Mouse (Mus musculus) cerebellum, adult 2 months (tissue): ENCODE data around the gene Lst1.

ENCODE experiments used
- CTCF ChIP-seq: fragments of 200-500 bp; IDR thresholded peaks from 2 replicates; pipeline ENCODE4 v1.5.1; 2011; ENCODE audit warnings: low read depth, mild to moderate bottlenecking, control low read depth, low read length, moderate library complexity, borderline replicate concordance; ENCODE audit not compliant: insufficient read depth
- POLR2A ChIP-seq: fragments of 200-500 bp; IDR thresholded peaks from 2 replicates; pipeline ENCODE4 v1.6.1; 2011; ENCODE audit warnings: low read length, control low read depth, borderline replicate concordance; ENCODE audit not compliant: insufficient read depth

- TF ChIP-seq CTCF (peak; percentile 65), POLR2A (no peak)
Observed at GRCm38 (mm10) chr17:35166352-35167035, 21.7 kb downstream of the Lst1 start.
